Mouse (Mus musculus): ENCODE measurements around the gene Ackr4.

GRCm38 (mm10) chr9:104039031-104039695, 87.6 kb downstream of the Ackr4 start:
- TF ChIP-seq POLR2A (IDR thresholded peaks at IDR 0.05; ENCODE audit: extremely low read depth, insufficient read depth, low read length) (no peak), CTCF (IDR thresholded peaks at IDR 0.05; ENCODE audit: extremely low read depth, insufficient read depth, low read length) (no peak)

All from cortical plate, adult 2 months (tissue).